Mouse (Mus musculus) heart, embryonic 10.5 days (tissue): ENCODE data around the gene Tpst1. TPM values are rescaled to one million over a fixed set of nuclear protein-coding genes. Genes with fewer than 3 reads are reported as not detected.

Experiments
- DNase-seq: peaks from one replicate; pipeline ENCODE4 v3.0.0-alpha.2; 2017; ENCODE audit warnings: low spot score
- H3K27ac ChIP-seq: fragments of 300-500 bp; sonication (generic); 2 replicates; pipeline ENCODE4 v1.5.1; 2016; ENCODE audit warnings: mild to moderate bottlenecking
- H3K27me3 ChIP-seq: fragments of 300-500 bp; sonication (generic); 2 replicates; pipeline ENCODE4 v1.6.1; 2016; ENCODE audit warnings: mild to moderate bottlenecking; ENCODE audit not compliant: poor library complexity, insufficient read depth, severe bottlenecking
- H3K36me3 ChIP-seq: fragments of 300-500 bp; sonication (generic); 2 replicates; pipeline ENCODE4 v1.6.1; 2016; ENCODE audit warnings: mild to moderate bottlenecking, moderate library complexity
- H3K4me1 ChIP-seq: fragments of 300-500 bp; sonication (generic); 2 replicates; pipeline ENCODE4 v1.6.1; 2016; ENCODE audit warnings: mild to moderate bottlenecking
- H3K4me3 ChIP-seq: fragments of 300-500 bp; sonication (generic); 2 replicates; pipeline ENCODE4 v1.5.1; 2016; ENCODE audit warnings: mild to moderate bottlenecking, moderate library complexity
- H3K9me3 ChIP-seq: fragments of 300-500 bp; sonication (generic); 2 replicates; pipeline ENCODE4 v1.6.1; 2016; ENCODE audit warnings: mild to moderate bottlenecking, moderate library complexity
- WGBS: fragments of 180-500 bp; shearing (Covaris S2); methylation state at CpG from one replicate; pipeline ENCODE4 v1.1.7; 2016; 5-methylcytosine and 5-hydroxymethylcytosine counted together
- polyA plus RNA-seq: library from polyadenylated mRNA; unstranded; fragments of >200 nt; fragmentation: Nextera tagmentation; extraction: Ambion mirVana; gene quantifications from 2 replicates; pipeline ENCODE4 v1.2.1, GENCODE M21; 2016

Gene Tpst1
- polyA plus RNA-seq, 1 experiment from 2014 or later: 44.6 TPM

GRCm38 (mm10) chr5:130141138-130141537 lies 68.0 kb downstream of the Tpst1 start:
- H3K9me3 ChIP-seq: no peaks in the 10 kb centered on the region
- WGBS: 74% methylated on average over 5 of the region's 5 CpGs
- DNase-seq: no peak
- H3K36me3 ChIP-seq: no peaks in the 10 kb centered on the region
- H3K4me1 ChIP-seq: peaks cover 19% of the 10 kb centered on the region
- H3K4me3 ChIP-seq: no peak overlapping the region
- H3K27me3 ChIP-seq: peaks cover 26% of the 10 kb centered on the region
- no peak overlapping the region for H3K27ac ChIP-seq

GRCm38 (mm10) chr5:130142041-130142440 lies 68.9 kb downstream of the Tpst1 start:
- Histone ChIP-seq H3K9me3 (no peaks in the 10 kb centered on the region), H3K36me3 (no peaks in the 10 kb centered on the region), H3K27ac (no peak overlapping the region), H3K4me1 (peaks cover 19% of the 10 kb centered on the region), H3K4me3 (no peak overlapping the region), H3K27me3 (peaks cover 23% of the 10 kb centered on the region)
- WGBS: 51% methylated on average over 4 of the region's 4 CpGs
- DNase-seq: no peak

GRCm38 (mm10) chr5:130143101-130143500 lies 70.0 kb downstream of the Tpst1 start:
- Histone ChIP-seq H3K36me3 (no peaks in the 10 kb centered on the region), H3K27me3 (peaks cover 20% of the 10 kb centered on the region), H3K27ac (no peak overlapping the region), H3K4me1 (peaks cover 19% of the 10 kb centered on the region), H3K9me3 (no peaks in the 10 kb centered on the region), H3K4me3 (no peak overlapping the region)
- no peak for DNase-seq
- WGBS: 85% methylated on average over 7 of the region's 7 CpGs

- Histone ChIP-seq H3K4me3 (peak overlapping the region; percentile 79), H3K27ac (peak overlapping the region; percentile 91), H3K4me1 (peaks cover 19% of the 10 kb centered on the region), H3K36me3 (no peaks in the 10 kb centered on the region), H3K27me3 (peaks cover 16% of the 10 kb centered on the region), H3K9me3 (no peaks in the 10 kb centered on the region)
- WGBS: 4% methylated on average over 20 of the region's 20 CpGs
- peak; percentile 93 for DNase-seq
These were observed 70.8 kb downstream of the Tpst1 start for GRCm38 (mm10) chr5:130143977-130144333.

GRCm38 (mm10) chr5:130144334-130145312 lies 71.5 kb downstream of the Tpst1 start, which contains the start of gene Kctd7:
Kctd7 (plus strand) TSS chr5:130144861.
- peaks cover 16% of the 10 kb centered on the region for H3K27me3 ChIP-seq
- peak within 1 kb of the TSS; percentile 91 for H3K27ac ChIP-seq
- DNase-seq: peak; percentile 99
- WGBS: under 1% methylated on average over 66 of the region's 66 CpGs
- no peaks in the 10 kb centered on the region for H3K36me3 ChIP-seq
- peak within 1 kb of the TSS; percentile 79 for H3K4me3 ChIP-seq
- H3K4me1 ChIP-seq: peaks cover 19% of the 10 kb centered on the region
- H3K9me3 ChIP-seq: no peaks in the 10 kb centered on the region

GRCm38 (mm10) chr5:130145961-130146360 lies 72.8 kb downstream of the Tpst1 start:
- Histone ChIP-seq H3K4me1 (peaks cover 19% of the 10 kb centered on the region), H3K27ac (no peak overlapping the region), H3K36me3 (no peaks in the 10 kb centered on the region), H3K4me3 (no peak overlapping the region), H3K9me3 (no peaks in the 10 kb centered on the region), H3K27me3 (peaks cover 16% of the 10 kb centered on the region)
- 84% methylated on average over 8 of the region's 8 CpGs for WGBS
- DNase-seq: no peak

- no peak for DNase-seq
- Histone ChIP-seq H3K36me3 (peaks cover 22% of the 10 kb centered on the region), H3K27me3 (peaks cover 20% of the 10 kb centered on the region; the same call in 1 of the 2 replicates), H3K9me3 (no peaks in the 10 kb centered on the region), H3K27ac (no peak overlapping the region), H3K4me1 (peaks cover 10% of the 10 kb centered on the region), H3K4me3 (no peak overlapping the region)
- WGBS: 79% methylated on average over 7 of the region's 7 CpGs
These were observed 76.7 kb downstream of the Tpst1 start for GRCm38 (mm10) chr5:130149726-130150310.

GRCm38 (mm10) chr5:130154286-130154685 lies 81.2 kb downstream of the Tpst1 start:
- no peak for DNase-seq
- peaks cover 9% of the 10 kb centered on the region; the same call in 1 of the 2 replicates for H3K4me1 ChIP-seq
- H3K27me3 ChIP-seq: peaks cover 27% of the 10 kb centered on the region; the same call in 1 of the 2 replicates
- no peaks in the 10 kb centered on the region for H3K9me3 ChIP-seq
- WGBS: 78% methylated on average over 2 of the region's 2 CpGs
- H3K4me3 ChIP-seq: no peak overlapping the region
- H3K27ac ChIP-seq: no peak overlapping the region
- H3K36me3 ChIP-seq: peaks cover 22% of the 10 kb centered on the region

GRCm38 (mm10) chr5:130158545-130158944 lies 85.4 kb downstream of the Tpst1 start:
- 0 out of 2 replicates have a peak, but pooled peaks cover 11% of the 10 kb centered on the region for H3K27me3 ChIP-seq
- H3K4me3 ChIP-seq: no peak overlapping the region
- no peak overlapping the region for H3K27ac ChIP-seq
- H3K36me3 ChIP-seq: peaks cover 2% of the 10 kb centered on the region; the same call in 1 of the 2 replicates
- no peaks in the 10 kb centered on the region for H3K9me3 ChIP-seq
- no peak for DNase-seq
- 75% methylated on average over 4 of the region's 4 CpGs for WGBS
- H3K4me1 ChIP-seq: peaks cover 9% of the 10 kb centered on the region; the same call in 1 of the 2 replicates

GRCm38 (mm10) chr5:130159761-130160201 lies 86.7 kb downstream of the Tpst1 start:
- WGBS: 63% methylated on average over 7 of the region's 7 CpGs
- peaks cover 8% of the 10 kb centered on the region; the same call in 1 of the 2 replicates for H3K4me1 ChIP-seq

GRCm38 (mm10) chr5:130163670-130164069 lies 90.5 kb downstream of the Tpst1 start:
- Histone ChIP-seq H3K27me3 (no peaks in the 10 kb centered on the region), H3K36me3 (no peaks in the 10 kb centered on the region), H3K4me1 (no peaks in the 10 kb centered on the region), H3K4me3 (no peak overlapping the region), H3K27ac (no peak overlapping the region), H3K9me3 (no peaks in the 10 kb centered on the region)
- no peak for DNase-seq
- WGBS: 4% methylated on average over 7 of the region's 7 CpGs

More at GRCm38 (mm10) chr5:130159761-130160201, 86.7 kb downstream of the Tpst1 start:
- Histone ChIP-seq H3K9me3 (no peaks in the 10 kb centered on the region), H3K36me3 (no peaks in the 10 kb centered on the region), H3K27ac (no peak overlapping the region), H3K4me3 (no peak overlapping the region), H3K27me3 (0 out of 2 replicates have a peak, but pooled peaks cover 6% of the 10 kb centered on the region)
- DNase-seq: no peak

GRCm38 (mm10) chr5:130165213-130165612 lies 92.1 kb downstream of the Tpst1 start:
- no peak for DNase-seq
- no peaks in the 10 kb centered on the region for H3K36me3 ChIP-seq
- H3K27me3 ChIP-seq: no peaks in the 10 kb centered on the region
- WGBS: 62% methylated on average over 4 of the region's 4 CpGs
- H3K4me1 ChIP-seq: no peaks in the 10 kb centered on the region
- no peak overlapping the region for H3K27ac ChIP-seq
- H3K9me3 ChIP-seq: no peaks in the 10 kb centered on the region
- H3K4me3 ChIP-seq: no peak overlapping the region

GRCm38 (mm10) chr5:130169109-130169508 lies 96.0 kb downstream of the Tpst1 start:
- Histone ChIP-seq H3K4me1 (peaks cover 28% of the 10 kb centered on the region), H3K27ac (peak overlapping the region; percentile 5; the same call in 1 of the 2 replicates), H3K36me3 (no peaks in the 10 kb centered on the region), H3K4me3 (no peak overlapping the region), H3K9me3 (no peaks in the 10 kb centered on the region), H3K27me3 (no peaks in the 10 kb centered on the region)
- WGBS: 30% methylated on average over 6 of the region's 6 CpGs
- DNase-seq: no peak
